Mouse (Mus musculus): ENCODE results near the gene Neurl2. TPM values are rescaled to one million over a fixed set of nuclear protein-coding genes. Genes with fewer than 3 reads are reported as not detected.
"Not testable (repeated sequence)": the region's sequence is repeated elsewhere in the genome, so short reads cannot be mapped to it uniquely, and the experiment has no call there.

Gene Neurl2
- total RNA-seq (2014; rRNA removed) (1.6 and 2.3 TPM in 2 replicates), polyA plus RNA-seq (2012; rRNA removed) (4.5 and 5.6 TPM in 2 replicates)

- H3K27me3 ChIP-seq (ENCODE audit: control insufficient read depth, insufficient read depth, low read length), result no peaks in the 10 kb centered on the region
- no peaks in the 10 kb centered on the region; the same call in 1 of the 2 replicates for H3K79me2 ChIP-seq (ENCODE audit: control insufficient read depth, insufficient read depth, low read length)
- H3K4me1 ChIP-seq (ENCODE audit: control insufficient read depth, insufficient read depth, low read length), result peaks cover 7% of the 10 kb centered on the region; the same call in 1 of the 2 replicates
- WGBS, result under 1% methylated on average over 31 of the region's 31 CpGs
- H3K36me3 ChIP-seq (ENCODE audit: control insufficient read depth, insufficient read depth, low read length), result peaks cover 4% of the 10 kb centered on the region; the same call in 1 of the 2 replicates
- H3K9ac ChIP-seq (ENCODE audit: low read depth, low read length), result peak within 1 kb of the TSS; percentile 79
- DNase-seq (ENCODE audit: extremely low read depth, low read depth, low spot score), result peak; percentile 86
- peak within 1 kb of the TSS; percentile 83 for H3K27ac ChIP-seq (replicated peaks; ENCODE audit: insufficient read depth, low read depth, low read length)
- TF ChIP-seq POLR2A (IDR thresholded peaks at IDR 0.05; ENCODE audit: extremely low read depth, insufficient read depth, low read length), result peak; percentile 63; the same call in 1 of the 2 replicates
- TF ChIP-seq CTCF (IDR thresholded peaks at IDR 0.05; ENCODE audit: low read depth, low read length), result no peak
- H3K4me3 ChIP-seq (ENCODE audit: insufficient read depth, low read depth, low read length), result peak within 1 kb of the TSS; percentile 62
Measured at GRCm38 (mm10) chr2:164833314-164833959, at the start of gene Neurl2. Neurl2 (minus strand) TSS chr2:164833456.

GRCm38 (mm10) chr2:164882619-164883018 lies 49.4 kb upstream of the Neurl2 start:
- Histone ChIP-seq H3K36me3 (ENCODE audit: control insufficient read depth, insufficient read depth, low read length) (peaks cover 2% of the 10 kb centered on the region), H3K9ac (ENCODE audit: low read depth, low read length) (no peak overlapping the region), H3K4me3 (ENCODE audit: insufficient read depth, low read depth, low read length) (no peak overlapping the region), H3K79me2 (ENCODE audit: control insufficient read depth, insufficient read depth, low read length) (peaks cover 4% of the 10 kb centered on the region; the same call in 1 of the 2 replicates), H3K4me1 (ENCODE audit: control insufficient read depth, insufficient read depth, low read length) (peaks cover 10% of the 10 kb centered on the region), H3K27me3 (ENCODE audit: control insufficient read depth, insufficient read depth, low read length) (no peaks in the 10 kb centered on the region), H3K27ac (replicated peaks; ENCODE audit: insufficient read depth, low read depth, low read length) (no peak overlapping the region)
- TF ChIP-seq POLR2A (IDR thresholded peaks at IDR 0.05; ENCODE audit: extremely low read depth, insufficient read depth, low read length) (no peak), CTCF (IDR thresholded peaks at IDR 0.05; ENCODE audit: low read depth, low read length) (no peak)
- whole genome bisulfite sequencing, result 75% methylated on average over 9 of the region's 9 CpGs
- no peak for DNase-seq (ENCODE audit: extremely low read depth, low read depth, low spot score)

GRCm38 (mm10) chr2:164879568-164880277 lies 46.5 kb upstream of the Neurl2 start:
- Histone ChIP-seq H3K4me1 (ENCODE audit: control insufficient read depth, insufficient read depth, low read length) (peaks cover 10% of the 10 kb centered on the region), H3K36me3 (ENCODE audit: control insufficient read depth, insufficient read depth, low read length) (no peaks in the 10 kb centered on the region), H3K27ac (replicated peaks; ENCODE audit: insufficient read depth, low read depth, low read length) (peak overlapping the region; percentile 98), H3K9ac (ENCODE audit: low read depth, low read length) (peak overlapping the region; percentile 99), H3K27me3 (ENCODE audit: control insufficient read depth, insufficient read depth, low read length) (no peaks in the 10 kb centered on the region), H3K4me3 (ENCODE audit: insufficient read depth, low read depth, low read length) (peak overlapping the region; percentile 94), H3K79me2 (ENCODE audit: control insufficient read depth, insufficient read depth, low read length) (peaks cover 4% of the 10 kb centered on the region; the same call in 1 of the 2 replicates)
- TF ChIP-seq POLR2A (IDR thresholded peaks at IDR 0.05; ENCODE audit: extremely low read depth, insufficient read depth, low read length) (peak; percentile 95), CTCF (IDR thresholded peaks at IDR 0.05; ENCODE audit: low read depth, low read length) (no peak)
- under 1% methylated on average over 68 of the region's 72 CpGs for WGBS
- peak; percentile 90 for DNase-seq (ENCODE audit: extremely low read depth, low read depth, low spot score)

GRCm38 (mm10) chr2:164879228-164879567 lies 45.9 kb upstream of the Neurl2 start, which contains the start of gene Pcif1:
Pcif1 (plus strand) TSS chr2:164879304.
- Histone ChIP-seq H3K36me3 (ENCODE audit: control insufficient read depth, insufficient read depth, low read length) (no peaks in the 10 kb centered on the region), H3K27ac (replicated peaks; ENCODE audit: insufficient read depth, low read depth, low read length) (peak within 1 kb of the TSS; percentile 98), H3K9ac (ENCODE audit: low read depth, low read length) (peak within 1 kb of the TSS; percentile 99), H3K79me2 (ENCODE audit: control insufficient read depth, insufficient read depth, low read length) (peaks cover 4% of the 10 kb centered on the region; the same call in 1 of the 2 replicates), H3K27me3 (ENCODE audit: control insufficient read depth, insufficient read depth, low read length) (no peaks in the 10 kb centered on the region), H3K4me3 (ENCODE audit: insufficient read depth, low read depth, low read length) (peak within 1 kb of the TSS; percentile 94), H3K4me1 (ENCODE audit: control insufficient read depth, insufficient read depth, low read length) (peaks cover 10% of the 10 kb centered on the region)
- TF ChIP-seq CTCF (IDR thresholded peaks at IDR 0.05; ENCODE audit: low read depth, low read length) (no peak), POLR2A (IDR thresholded peaks at IDR 0.05; ENCODE audit: extremely low read depth, insufficient read depth, low read length) (peak; percentile 80; the same call in 1 of the 2 replicates)
- under 1% methylated on average over 40 of the region's 40 CpGs for WGBS
- DNase-seq (ENCODE audit: extremely low read depth, low read depth, low spot score), result peak; percentile 48

DNA sequence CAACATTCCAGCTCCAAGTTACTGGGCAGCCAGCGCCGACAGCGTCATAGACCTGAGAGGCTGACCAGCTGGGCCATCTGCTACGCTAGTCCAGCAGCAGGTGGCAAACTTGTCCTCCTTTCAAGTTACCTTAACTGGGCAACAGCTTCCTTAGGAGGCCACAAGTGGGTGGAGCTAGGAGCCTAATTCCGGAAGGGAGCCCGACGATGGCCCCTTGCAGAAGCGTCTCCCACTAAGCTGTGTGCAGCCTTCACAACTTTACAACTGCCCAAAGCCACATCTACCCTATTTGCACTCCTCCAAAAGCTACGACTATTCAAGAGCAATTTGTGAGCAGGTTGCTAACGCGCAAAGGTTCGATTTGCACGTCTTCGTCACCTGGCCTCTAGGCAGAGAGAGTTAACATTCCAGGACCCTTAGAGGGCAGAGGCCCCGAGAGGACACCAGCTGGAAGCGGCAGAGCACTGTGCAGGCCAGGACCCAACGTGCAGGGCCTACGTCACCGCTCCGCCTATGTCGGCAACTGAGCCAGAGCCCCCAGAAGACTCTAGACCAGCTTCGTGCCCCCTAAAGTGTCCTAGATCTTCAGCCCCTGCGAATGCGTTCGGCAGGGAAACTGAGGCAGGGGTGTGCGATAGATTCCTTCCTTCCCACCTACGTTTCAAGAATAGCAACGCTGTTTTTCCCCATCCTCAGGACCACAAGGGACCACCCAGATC lies 45.4 kb upstream of the Neurl2 start:
- peaks cover 10% of the 10 kb centered on the region for H3K4me1 ChIP-seq (ENCODE audit: control insufficient read depth, insufficient read depth, low read length)
- no peaks in the 10 kb centered on the region for H3K36me3 ChIP-seq (ENCODE audit: control insufficient read depth, insufficient read depth, low read length)
- peak; percentile 76 for DNase-seq (ENCODE audit: extremely low read depth, low read depth, low spot score)
- H3K9ac ChIP-seq (ENCODE audit: low read depth, low read length), result peak overlapping the region; percentile 85
- peak overlapping the region; percentile 83 for H3K27ac ChIP-seq (replicated peaks; ENCODE audit: insufficient read depth, low read depth, low read length)
- peak; percentile 39 for TF ChIP-seq CTCF (IDR thresholded peaks at IDR 0.05; ENCODE audit: low read depth, low read length)
- 0 out of 2 replicates have a peak, but pooled peaks have one; percentile 23 for TF ChIP-seq POLR2A (IDR thresholded peaks at IDR 0.05; ENCODE audit: extremely low read depth, insufficient read depth, low read length)
- peak overlapping the region; percentile 94 for H3K4me3 ChIP-seq (ENCODE audit: insufficient read depth, low read depth, low read length)
- WGBS, result under 1% methylated on average over 28 of the region's 28 CpGs
- peaks cover 4% of the 10 kb centered on the region; the same call in 1 of the 2 replicates for H3K79me2 ChIP-seq (ENCODE audit: control insufficient read depth, insufficient read depth, low read length)
- no peaks in the 10 kb centered on the region for H3K27me3 ChIP-seq (ENCODE audit: control insufficient read depth, insufficient read depth, low read length)

GRCm38 (mm10) chr2:164877376-164878215 lies 44.3 kb upstream of the Neurl2 start:
- peak overlapping the region; percentile 83 for H3K27ac ChIP-seq (replicated peaks; ENCODE audit: insufficient read depth, low read depth, low read length)
- H3K4me3 ChIP-seq (ENCODE audit: insufficient read depth, low read depth, low read length); H3K79me2 ChIP-seq (ENCODE audit: control insufficient read depth, insufficient read depth, low read length); H3K36me3 ChIP-seq (ENCODE audit: control insufficient read depth, insufficient read depth, low read length); H3K27me3 ChIP-seq (ENCODE audit: control insufficient read depth, insufficient read depth, low read length); H3K9ac ChIP-seq (ENCODE audit: low read depth, low read length); H3K4me1 ChIP-seq (ENCODE audit: control insufficient read depth, insufficient read depth, low read length): not testable (repeated sequence)
- peak; percentile 33 for DNase-seq (ENCODE audit: extremely low read depth, low read depth, low spot score)
- 68% methylated on average over 11 of the region's 11 CpGs for WGBS

DNA sequence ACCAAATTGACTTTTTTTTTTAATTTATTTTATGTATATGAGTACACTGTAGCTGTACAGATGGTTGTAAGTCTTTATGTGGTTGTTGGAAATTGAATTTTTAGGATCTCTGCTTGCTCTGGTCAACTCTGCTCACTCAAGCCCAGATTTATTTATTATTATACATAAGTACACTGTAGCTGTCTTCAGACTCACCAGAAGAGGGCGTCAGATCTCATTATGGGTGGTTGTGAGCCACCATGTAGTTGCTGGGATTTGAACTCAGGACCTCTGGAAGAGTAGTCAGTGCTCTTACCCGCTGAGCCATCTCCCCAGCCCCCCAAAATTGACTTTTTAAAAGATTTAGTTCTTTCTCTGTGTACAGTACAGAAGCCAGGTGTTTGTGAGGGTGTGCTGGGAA lies 42.4 kb upstream of the Neurl2 start:
- not testable (repeated sequence) for H3K9ac ChIP-seq (ENCODE audit: low read depth, low read length); H3K4me1 ChIP-seq (ENCODE audit: control insufficient read depth, insufficient read depth, low read length); H3K36me3 ChIP-seq (ENCODE audit: control insufficient read depth, insufficient read depth, low read length); H3K4me3 ChIP-seq (ENCODE audit: insufficient read depth, low read depth, low read length); DNase-seq (ENCODE audit: extremely low read depth, low read depth, low spot score); H3K27ac ChIP-seq (replicated peaks; ENCODE audit: insufficient read depth, low read depth, low read length); H3K27me3 ChIP-seq (ENCODE audit: control insufficient read depth, insufficient read depth, low read length); H3K79me2 ChIP-seq (ENCODE audit: control insufficient read depth, insufficient read depth, low read length)
- 58% methylated on average over 2 of the region's 2 CpGs for WGBS
